Mouse (Mus musculus) embryonic facial prominence, embryonic 14.5 days (tissue): ENCODE data around the gene Elmo3. TPM values are rescaled to one million over a fixed set of nuclear protein-coding genes. Genes with fewer than 3 reads are reported as not detected.

Experiments used
- ATAC-seq: fragments of 200-750 bp; cut with Nextera tagmentation; 2 replicates; pipeline ENCODE4 v1.8.0; 2017; ENCODE audit warnings: low read depth, moderate number of reproducible peaks, moderate TSS enrichment
- DNase-seq: peaks from one replicate; pipeline ENCODE4 v3.0.0-alpha.2; 2015; ENCODE audit warnings: low spot score
- H3K27ac ChIP-seq: fragments of 300-500 bp; sonication (generic); replicated peaks from 2 replicates; pipeline ENCODE4 v1.5.1; 2014; ENCODE audit warnings: low read depth, mild to moderate bottlenecking, low read length, moderate library complexity
- H3K27me3 ChIP-seq: fragments of 300-500 bp; sonication (generic); replicated peaks from 2 replicates; pipeline ENCODE4 v1.6.1; 2014; ENCODE audit warnings: low read length; ENCODE audit not compliant: control insufficient read depth, insufficient read depth
- H3K36me3 ChIP-seq: fragments of 300-500 bp; sonication (generic); 2 replicates; pipeline ENCODE4 v1.6.1; 2014; ENCODE audit warnings: low read length, mixed read lengths; ENCODE audit not compliant: control insufficient read depth, insufficient read depth
- H3K4me1 ChIP-seq: fragments of 300-500 bp; sonication (generic); 2 replicates; pipeline ENCODE4 v1.6.1; 2014; ENCODE audit warnings: antibody characterized with exemption, low read length; ENCODE audit not compliant: control insufficient read depth, insufficient read depth
- H3K4me2 ChIP-seq: fragments of 300-500 bp; sonication (generic); 2 replicates; pipeline ENCODE4 v1.6.1; 2014; ENCODE audit warnings: low read depth, mild to moderate bottlenecking, low read length, moderate library complexity, mixed read lengths
- H3K4me3 ChIP-seq: fragments of 300-500 bp; sonication (generic); 2 replicates; pipeline ENCODE4 v1.5.1; 2014; ENCODE audit warnings: low read depth, mild to moderate bottlenecking, low read length
- H3K9ac ChIP-seq: fragments of 300-500 bp; sonication (generic); 2 replicates; pipeline ENCODE4 v1.6.1; 2014; ENCODE audit warnings: low read depth, mild to moderate bottlenecking, low read length, moderate library complexity, mixed read lengths
- H3K9me3 ChIP-seq: fragments of 300-500 bp; sonication (generic); 2 replicates; pipeline ENCODE4 v1.6.1; 2016; ENCODE audit warnings: low read length; ENCODE audit not compliant: control insufficient read depth
- WGBS: fragments of 180-500 bp; shearing (Covaris S2); extraction: QIAGEN DNeasy Blood & Tissue Kit; methylation state at CpG from one replicate; pipeline ENCODE4 v1.1.7; 2014; 5-methylcytosine and 5-hydroxymethylcytosine counted together
- polyA plus RNA-seq: library from polyadenylated mRNA; unstranded; fragments of >200 nt; fragmentation: Nextera tagmentation; extraction: Ambion mirVana; gene quantifications from 2 replicates; pipeline ENCODE4 v1.2.1, GENCODE M21; 2014

Elmo3 gene
- polyA plus RNA-seq, 1 experiment from 2014 or later = 5.1 TPM

DNA sequence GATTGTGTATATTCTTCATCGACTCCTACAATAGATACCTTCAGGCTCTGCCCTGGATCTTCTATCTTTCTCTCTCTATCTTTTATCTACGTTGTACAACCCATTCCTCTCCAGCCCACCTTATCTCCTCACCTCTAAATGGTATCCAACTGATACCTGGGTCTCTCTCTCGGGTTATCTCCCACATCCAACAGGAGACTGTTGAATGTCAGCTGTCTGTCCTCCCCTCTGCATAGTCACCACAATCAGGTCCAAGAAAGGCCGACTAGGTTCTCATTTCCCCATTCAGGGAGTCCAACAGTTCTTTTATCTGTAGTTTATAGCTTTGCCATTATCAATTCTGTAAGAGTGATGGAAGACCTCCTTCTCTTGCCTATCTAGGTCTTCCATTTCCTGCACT, 23.2 kb upstream of the Elmo3 start:
- Histone ChIP-seq H3K4me1 (peaks cover 8% of the 10 kb centered on the region), H3K27ac (no peak overlapping the region), H3K9me3 (no peaks in the 10 kb centered on the region), H3K4me2 (no peak overlapping the region), H3K4me3 (no peak overlapping the region), H3K9ac (no peak overlapping the region), H3K36me3 (peaks cover 13% of the 10 kb centered on the region; the same call in 1 of the 2 replicates), H3K27me3 (peaks cover 30% of the 10 kb centered on the region)
- ATAC-seq (no peak), DNase-seq (no peak)
- WGBS = 94% methylated on average over 4 of the region's 4 CpGs

DNA sequence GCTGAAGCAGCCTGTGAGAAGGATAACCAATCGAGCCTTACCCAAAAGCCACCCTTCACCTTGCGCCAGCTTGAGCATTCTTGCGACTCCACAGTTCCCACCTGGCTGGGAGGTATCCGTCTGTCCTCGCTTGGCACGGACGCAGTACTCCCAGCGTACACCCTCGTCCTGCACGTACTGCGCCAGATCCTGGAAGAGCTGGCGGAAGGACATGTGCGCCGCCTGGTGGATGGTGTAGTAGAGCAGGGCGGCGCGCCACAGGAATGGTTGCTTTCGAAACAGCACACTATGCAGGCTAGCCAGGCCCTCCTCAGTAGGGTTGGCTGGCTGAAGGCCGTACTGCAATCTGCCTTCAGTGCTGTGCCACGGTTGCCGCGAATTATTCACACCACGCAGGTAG, 22.3 kb upstream of the Elmo3 start:
- peaks cover 13% of the 10 kb centered on the region; the same call in 1 of the 2 replicates for H3K36me3 ChIP-seq
- H3K27ac ChIP-seq = no peak overlapping the region
- 29% methylated on average over 23 of the region's 23 CpGs for whole genome bisulfite sequencing
- H3K9ac ChIP-seq = 0 out of 2 replicates have a peak overlapping the region, but pooled peaks have one; percentile 4
- DNase-seq (peak; percentile 37), ATAC-seq (peak; percentile 58)
- H3K4me3 ChIP-seq = no peak overlapping the region
- no peak overlapping the region for H3K4me2 ChIP-seq
- H3K9me3 ChIP-seq = no peaks in the 10 kb centered on the region
- H3K4me1 ChIP-seq = peaks cover 8% of the 10 kb centered on the region
- peaks cover 21% of the 10 kb centered on the region for H3K27me3 ChIP-seq

DNA sequence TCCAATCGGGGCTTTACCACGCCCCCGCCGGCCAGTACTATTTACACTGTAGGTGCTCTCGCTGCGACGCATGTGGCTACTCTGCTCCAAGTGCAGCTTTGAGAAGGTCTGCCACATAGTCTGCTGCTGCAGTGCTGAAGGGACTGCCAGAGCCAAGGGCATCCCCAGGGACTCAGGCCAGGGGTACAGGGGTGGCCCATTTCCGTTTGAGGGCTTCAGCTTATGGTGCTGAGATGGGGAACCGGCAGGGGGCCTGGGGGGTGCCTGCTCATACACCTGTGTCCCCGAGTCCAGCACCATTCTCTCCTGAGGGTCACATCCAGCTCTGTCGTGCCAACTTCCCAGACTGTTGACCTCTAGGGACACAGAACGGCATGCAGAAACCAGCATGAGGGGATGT, 19.9 kb upstream of the Elmo3 start:
- 52% methylated on average over 12 of the region's 12 CpGs for WGBS
- ATAC-seq = no peak
- H3K4me2 ChIP-seq = no peak overlapping the region

DNA sequence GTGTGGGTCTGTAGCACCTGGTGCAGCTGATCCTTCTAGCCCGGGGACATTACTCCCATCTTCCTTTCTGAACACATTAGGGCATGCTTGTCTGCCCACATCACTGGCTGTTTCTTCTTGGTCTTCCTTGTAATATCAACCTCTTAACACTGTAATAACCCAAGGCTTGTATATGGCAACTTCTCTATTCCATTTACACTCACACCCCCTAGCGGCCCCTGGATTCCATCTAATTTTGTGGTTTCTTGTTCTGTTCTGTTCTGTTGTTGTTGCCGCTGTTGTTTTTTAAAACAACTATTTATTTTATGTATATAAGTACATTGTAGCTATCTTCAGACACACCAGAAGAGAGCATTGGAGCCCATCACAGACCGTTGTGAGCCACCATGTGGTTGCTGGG, 18.5 kb upstream of the Elmo3 start:
- WGBS = 85% methylated on average over 4 of the region's 4 CpGs
- ATAC-seq = no peak
- Histone ChIP-seq H3K27me3 (peaks cover 11% of the 10 kb centered on the region), H3K4me2 (no peak overlapping the region), H3K9me3 (no peaks in the 10 kb centered on the region), H3K36me3 (peaks cover 13% of the 10 kb centered on the region; the same call in 1 of the 2 replicates), H3K4me1 (peaks cover 9% of the 10 kb centered on the region; the same call in 1 of the 2 replicates), H3K27ac (no peak overlapping the region), H3K9ac (no peak overlapping the region), H3K4me3 (no peak overlapping the region)
- DNase-seq = no peak

More for the DNA sequence above, 19.9 kb upstream of the Elmo3 start:
- no peak overlapping the region for H3K4me3 ChIP-seq
- H3K36me3 ChIP-seq = peaks cover 13% of the 10 kb centered on the region; the same call in 1 of the 2 replicates
- H3K9me3 ChIP-seq = no peaks in the 10 kb centered on the region
- no peak overlapping the region for H3K27ac ChIP-seq
- H3K9ac ChIP-seq = no peak overlapping the region
- peaks cover 6% of the 10 kb centered on the region; the same call in 1 of the 2 replicates for H3K4me1 ChIP-seq
- DNase-seq = no peak
- peaks cover 8% of the 10 kb centered on the region for H3K27me3 ChIP-seq

DNA sequence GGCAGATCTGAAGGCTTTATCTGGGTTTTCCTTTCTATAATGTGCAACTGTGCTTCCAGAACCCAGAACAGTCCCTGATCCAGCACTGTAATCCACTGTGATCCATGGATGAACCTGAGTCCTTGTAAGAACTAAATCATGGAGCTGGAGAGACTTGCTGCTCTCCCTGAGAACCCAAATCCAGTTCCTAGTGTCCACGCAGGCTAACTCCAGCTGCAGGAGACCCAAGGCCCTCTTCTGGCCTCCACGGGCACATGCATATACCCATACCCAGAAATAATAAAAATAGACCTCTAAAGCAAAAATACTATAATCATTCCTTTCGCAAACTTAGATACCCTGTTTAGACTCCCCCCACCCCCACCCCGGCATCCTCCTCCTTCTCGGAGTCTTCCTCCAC, 17.2 kb upstream of the Elmo3 start:
- Histone ChIP-seq H3K9ac (no peak overlapping the region; the same call in 1 of the 2 replicates), H3K36me3 (0 out of 2 replicates have a peak, but pooled peaks cover 8% of the 10 kb centered on the region), H3K27me3 (peaks cover 11% of the 10 kb centered on the region), H3K4me1 (peaks cover 9% of the 10 kb centered on the region; the same call in 1 of the 2 replicates), H3K9me3 (no peaks in the 10 kb centered on the region), H3K4me2 (peak overlapping the region; percentile 64), H3K27ac (no peak overlapping the region), H3K4me3 (peak overlapping the region; percentile 57; the same call in 1 of the 2 replicates)
- ATAC-seq (no peak), DNase-seq (no peak)
- WGBS = 93% methylated on average over 5 of the region's 5 CpGs

DNA sequence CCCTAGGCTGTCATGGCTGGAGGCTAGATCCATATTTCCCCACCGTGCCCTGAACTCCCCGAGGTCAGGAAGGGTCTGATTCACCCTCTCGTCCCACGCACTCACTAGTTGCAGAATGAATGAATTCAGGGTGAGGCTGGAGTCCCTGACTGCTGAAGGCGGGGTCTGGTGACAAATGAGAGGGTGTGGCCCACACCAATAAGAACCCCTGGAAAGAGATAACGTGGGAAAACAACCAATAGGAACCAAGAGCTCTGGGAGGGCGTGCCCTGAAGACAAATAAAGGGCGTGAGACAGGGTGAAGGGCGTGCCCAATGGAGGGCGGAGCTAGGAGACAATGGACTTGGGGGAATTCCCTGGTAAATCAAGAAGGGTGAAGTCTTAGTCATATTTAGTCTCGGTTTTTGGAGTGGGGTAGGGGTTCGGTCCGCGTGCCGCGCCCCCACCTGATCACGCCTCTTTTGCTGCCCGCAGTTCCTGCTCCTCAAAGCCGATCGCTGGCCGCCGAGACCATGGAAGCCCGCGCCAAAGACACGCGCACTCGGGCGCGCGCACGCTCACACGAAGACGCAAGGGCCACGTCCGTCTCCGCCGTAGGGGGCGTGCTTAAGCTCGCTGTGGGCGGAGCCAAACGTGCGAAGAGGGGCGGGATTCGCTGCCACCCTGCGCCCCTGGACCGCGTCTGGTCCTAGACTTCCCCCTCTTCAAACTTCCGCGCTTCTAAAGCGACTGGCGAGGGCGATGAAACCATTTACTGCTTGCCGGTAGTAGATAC, 16.3 kb upstream of the Elmo3 start:
- Histone ChIP-seq H3K4me2 (peak overlapping the region; percentile 64), H3K27ac (peak overlapping the region; percentile 76), H3K4me1 (peaks cover 9% of the 10 kb centered on the region; the same call in 1 of the 2 replicates), H3K9ac (peak overlapping the region; percentile 68), H3K27me3 (peaks cover 11% of the 10 kb centered on the region), H3K36me3 (0 out of 2 replicates have a peak, but pooled peaks cover 6% of the 10 kb centered on the region), H3K9me3 (no peaks in the 10 kb centered on the region), H3K4me3 (peak overlapping the region; percentile 57)
- WGBS = under 1% methylated on average over 30 of the region's 53 CpGs
- ATAC-seq = peak; percentile 94
- peak; percentile 98 for DNase-seq

DNA sequence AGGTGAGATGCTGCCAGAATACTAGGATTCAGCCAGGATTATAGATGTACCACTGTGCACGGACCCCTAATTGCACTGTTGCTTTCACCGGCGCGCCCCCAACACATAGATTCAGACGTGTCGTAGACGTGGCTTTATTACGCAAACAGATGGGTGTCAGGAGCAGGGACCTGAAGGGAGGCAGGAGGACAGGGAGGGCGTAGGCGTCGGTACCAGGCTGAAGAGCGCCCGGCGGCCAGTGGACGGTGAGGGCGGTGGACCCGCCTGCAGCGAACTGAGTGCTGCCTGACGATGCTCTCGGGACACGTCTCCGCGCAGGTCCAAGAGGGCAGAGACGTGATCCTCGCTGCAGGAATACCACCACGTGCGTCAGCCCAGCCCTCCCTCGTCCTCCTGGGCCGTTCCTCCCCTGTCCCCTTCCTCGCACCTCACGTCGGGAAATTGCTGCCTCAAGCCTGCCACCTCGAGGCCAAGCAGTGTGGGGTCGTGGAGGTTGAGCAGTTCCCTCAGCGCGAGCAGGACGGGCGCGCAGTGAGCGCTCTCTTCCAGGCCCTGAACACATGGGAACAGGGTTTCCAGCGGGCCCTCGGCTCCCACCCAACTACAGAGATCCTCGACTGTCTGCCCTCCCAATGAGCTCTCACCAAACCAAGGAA, 15.5 kb upstream of the Elmo3 start, which contains the start of gene 4931428F04Rik:
Gene 4931428F04Rik, minus strand, starts transcription at position 60 of the 656 bp plus-strand sequence.
- Histone ChIP-seq H3K4me1 (peaks cover 9% of the 10 kb centered on the region; the same call in 1 of the 2 replicates), H3K9me3 (no peaks in the 10 kb centered on the region), H3K9ac (peak within 1 kb of the TSS; percentile 68), H3K36me3 (0 out of 2 replicates have a peak, but pooled peaks cover 6% of the 10 kb centered on the region), H3K4me3 (peak within 1 kb of the TSS; percentile 57), H3K27me3 (peaks cover 11% of the 10 kb centered on the region), H3K4me2 (peak within 1 kb of the TSS; percentile 64), H3K27ac (peak within 1 kb of the TSS; percentile 76)
- DNase-seq (peak; percentile 51), ATAC-seq (peak; percentile 17; the same call in 1 of the 2 replicates)
- 2% methylated on average over 24 of the region's 43 CpGs for WGBS

DNA sequence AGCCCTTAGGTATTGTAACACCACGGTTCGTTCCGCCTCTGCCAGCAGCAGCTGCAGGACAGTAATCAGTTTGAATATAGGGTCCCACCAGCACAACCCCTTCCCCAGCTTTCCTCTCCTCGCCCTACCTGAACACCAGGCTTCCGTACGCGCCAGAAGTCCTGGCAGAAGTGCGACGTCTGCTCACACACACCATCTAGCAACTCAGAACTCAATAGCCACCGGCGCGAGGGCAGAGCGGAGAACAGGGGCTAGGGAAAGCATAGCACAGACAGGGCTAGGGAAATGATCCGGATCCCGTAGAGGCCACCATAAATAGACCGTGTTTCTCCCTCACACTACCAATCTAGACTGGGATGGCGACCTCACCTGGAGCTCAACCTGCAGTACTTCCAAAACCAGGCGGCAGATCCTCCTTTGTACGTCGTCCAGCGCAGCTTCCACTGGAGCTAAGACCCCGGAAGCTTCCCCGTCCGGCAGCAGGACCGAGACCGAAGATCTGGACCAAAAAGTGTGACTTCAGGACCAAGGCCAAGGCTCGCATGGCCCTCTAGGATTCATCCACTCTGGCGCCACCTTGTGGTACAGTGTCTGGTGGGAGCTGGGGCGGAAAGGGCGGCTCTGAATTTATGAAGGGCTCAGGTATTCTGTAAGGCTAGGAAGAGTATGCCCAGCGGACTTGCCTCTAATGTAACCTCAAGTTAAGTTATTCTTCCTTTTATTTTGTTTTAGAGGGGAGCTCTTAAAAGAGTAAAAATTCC, 14.7 kb upstream of the Elmo3 start:
- H3K9ac ChIP-seq = no peak overlapping the region
- no peak overlapping the region for H3K27ac ChIP-seq
- DNase-seq (peak; percentile 90), ATAC-seq (no peak)
- H3K36me3 ChIP-seq = 0 out of 2 replicates have a peak, but pooled peaks cover under 1% of the 10 kb centered on the region
- peak overlapping the region; percentile 57; the same call in 1 of the 2 replicates for H3K4me3 ChIP-seq
- peaks cover 11% of the 10 kb centered on the region for H3K27me3 ChIP-seq
- H3K4me2 ChIP-seq = peak overlapping the region; percentile 64
- H3K9me3 ChIP-seq = no peaks in the 10 kb centered on the region
- WGBS = 6% methylated on average over 31 of the region's 31 CpGs
- peaks cover 9% of the 10 kb centered on the region; the same call in 1 of the 2 replicates for H3K4me1 ChIP-seq
